Mouse (Mus musculus) kidney, adult 8-10 months (tissue): ENCODE data around the gene Dcst1.

Experiments
- DNase-seq, 2 experiments: peaks; one replicate each; pipeline ENCODE4 v3.0.0; 2022

Dcst1 gene

DNA sequence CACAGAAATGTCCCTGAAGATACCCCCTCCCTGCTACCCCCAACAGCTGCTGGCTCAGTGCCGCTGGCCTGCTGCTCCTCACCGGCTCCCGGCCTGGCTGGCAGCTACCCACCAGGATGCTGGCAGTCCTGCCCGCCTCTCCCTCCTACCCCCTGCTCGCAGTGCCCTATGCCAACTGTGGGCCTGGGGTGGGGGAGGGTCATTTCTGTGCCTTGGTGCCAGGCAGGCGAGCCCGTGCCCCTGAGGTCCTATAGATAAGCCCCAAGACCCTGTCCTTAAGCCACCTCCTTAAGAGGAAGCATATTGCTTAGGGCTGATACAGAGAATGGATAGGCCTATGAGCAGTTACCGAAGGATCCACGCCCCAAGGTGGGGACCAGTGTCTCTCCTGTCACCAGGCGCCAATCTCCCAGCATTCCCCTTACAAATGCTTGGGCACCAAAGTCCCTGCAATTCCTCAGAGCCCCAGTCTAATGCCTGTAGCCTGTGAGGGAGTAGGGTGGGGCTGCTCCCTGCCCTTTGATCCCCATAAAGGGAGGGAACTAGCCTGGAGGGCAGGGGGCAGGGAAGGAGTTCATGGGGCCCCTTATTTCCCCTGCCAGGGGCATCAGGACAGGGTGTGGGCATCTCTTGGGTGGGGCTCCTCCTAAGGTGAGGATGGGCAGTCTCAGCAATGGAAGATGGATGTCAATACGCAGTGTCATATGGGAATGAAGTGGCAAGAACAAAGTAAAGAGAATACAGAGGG is 23.3 kb upstream of the Dcst1 start:
- DNase-seq = peak in 1 of 2 experiments; percentile 62

DNA sequence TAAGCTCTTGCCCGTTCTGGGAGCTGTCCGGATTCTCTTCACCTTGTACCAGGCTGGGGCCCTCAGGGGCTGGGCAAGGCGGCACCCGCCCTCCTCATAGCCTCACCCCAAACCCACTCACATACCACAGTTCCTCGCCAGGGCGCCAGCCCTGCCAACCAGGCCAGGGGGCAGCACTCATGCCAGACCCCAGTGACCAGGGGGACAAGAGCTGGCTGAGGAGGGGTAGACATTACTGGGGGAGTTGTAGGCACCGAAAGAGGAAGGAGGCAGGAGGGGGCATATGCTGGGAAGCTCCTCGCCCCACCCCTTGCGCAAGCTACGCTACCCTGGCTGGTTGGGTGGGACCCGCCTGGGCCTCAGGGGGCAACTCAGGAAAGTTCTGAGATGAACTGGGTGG is 22.6 kb upstream of the Dcst1 start:
- DNase-seq = no peak

DNA sequence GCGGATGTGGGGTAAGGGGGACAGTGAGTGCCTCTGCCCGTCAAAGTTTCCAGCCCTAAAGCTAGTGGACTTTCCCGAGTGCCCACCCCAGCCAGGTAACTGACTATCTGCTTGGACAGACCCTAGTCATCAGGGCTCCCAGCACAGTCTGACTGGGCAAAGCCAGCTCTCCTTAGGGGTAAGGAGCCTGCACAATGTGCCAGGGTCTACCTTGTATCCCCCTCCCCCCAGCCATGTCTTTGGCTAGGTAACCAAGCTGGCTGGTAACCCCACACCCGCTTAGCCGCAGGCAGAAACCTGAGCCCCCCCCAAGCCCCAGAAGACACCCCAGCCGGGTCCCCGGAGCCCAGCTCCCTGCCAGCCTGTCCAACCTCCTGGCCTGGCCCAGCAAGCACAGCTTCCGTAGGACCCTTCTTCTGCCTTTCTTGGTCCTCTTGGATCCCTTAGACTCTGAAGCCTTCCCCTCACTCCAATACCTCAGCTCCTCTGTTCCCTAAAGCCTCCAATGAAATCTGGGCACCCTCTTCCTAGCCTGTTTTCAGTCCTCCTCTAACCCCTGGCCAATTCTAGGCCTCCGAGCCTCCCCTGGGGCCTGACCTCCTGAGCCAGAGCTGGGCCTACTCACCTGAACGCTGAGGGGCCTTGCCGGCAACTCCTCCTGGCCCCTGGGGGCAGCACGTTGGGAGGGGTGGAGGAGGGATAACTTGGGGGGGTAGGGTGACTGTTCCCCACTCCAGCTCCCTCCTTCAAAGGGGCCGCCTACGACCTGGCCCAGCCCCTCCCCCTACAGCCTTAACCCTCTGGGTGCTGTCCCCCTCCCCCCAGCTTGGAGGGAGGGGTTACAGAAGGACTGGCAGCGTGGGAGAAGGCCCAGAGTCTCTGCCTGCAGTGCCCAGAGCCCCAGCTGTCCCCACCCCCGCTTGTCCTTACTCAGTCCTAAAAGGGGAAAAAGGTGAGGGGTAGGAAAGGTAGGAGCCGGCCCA is 21.7 kb upstream of the Dcst1 start:
- DNase-seq = no peak

DNA sequence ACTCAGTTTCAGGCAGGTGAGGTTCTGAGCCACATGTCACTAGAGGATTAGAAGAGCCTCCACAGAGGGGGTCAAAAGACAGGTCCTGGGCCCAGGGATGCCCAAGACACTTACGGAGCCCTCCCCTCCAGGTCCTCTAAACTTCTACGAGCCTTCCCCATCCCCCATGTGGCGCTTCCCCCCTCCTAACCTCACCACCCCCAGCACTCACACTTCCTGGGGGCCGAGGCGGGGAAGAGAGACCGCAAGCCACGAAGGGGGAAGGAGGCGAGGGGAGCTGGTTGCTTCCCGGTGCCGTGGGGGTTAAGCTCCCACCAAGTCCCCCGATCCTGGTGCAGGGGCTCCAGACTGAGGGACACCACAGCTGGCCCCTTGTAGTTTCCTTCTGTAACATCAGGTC is 20.4 kb upstream of the Dcst1 start:
- no peak for DNase-seq

DNA sequence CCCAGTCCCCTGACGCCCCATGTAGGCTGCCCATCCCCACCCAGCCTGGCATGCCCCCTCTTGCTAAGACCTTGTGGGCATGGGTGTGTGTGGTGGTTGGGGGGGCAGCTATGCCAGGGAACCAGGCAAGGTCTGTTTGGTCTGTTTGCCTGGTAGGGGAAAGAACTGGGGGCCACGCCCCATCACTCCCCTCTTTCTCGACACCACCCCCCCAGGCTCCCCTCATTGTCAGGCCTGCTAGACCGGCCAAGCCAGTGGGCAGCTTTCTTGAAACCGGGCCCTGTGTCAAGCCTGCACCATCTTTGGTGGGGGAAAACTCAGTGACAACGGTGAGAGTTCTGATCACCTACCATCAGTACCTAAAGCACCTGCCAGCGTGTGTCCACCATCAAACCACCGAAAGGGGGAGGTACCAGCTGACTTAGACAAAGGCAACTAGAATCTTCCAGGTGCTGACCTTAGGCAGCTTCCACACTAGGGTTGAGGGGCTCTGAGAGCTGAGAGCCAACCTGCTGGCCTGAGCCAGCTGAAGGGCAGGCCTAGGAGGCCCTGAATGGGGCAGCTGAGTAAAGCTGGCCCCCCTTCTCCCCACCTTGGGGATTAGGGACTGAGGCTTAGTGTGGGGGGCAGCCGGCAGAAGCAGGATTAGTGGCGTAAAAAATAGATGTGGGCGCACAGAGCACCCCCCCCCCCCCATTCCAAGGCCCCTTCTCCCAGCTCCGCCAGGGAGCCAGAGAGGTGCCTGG is 19.5 kb upstream of the Dcst1 start:
- DNase-seq = no peak

DNA sequence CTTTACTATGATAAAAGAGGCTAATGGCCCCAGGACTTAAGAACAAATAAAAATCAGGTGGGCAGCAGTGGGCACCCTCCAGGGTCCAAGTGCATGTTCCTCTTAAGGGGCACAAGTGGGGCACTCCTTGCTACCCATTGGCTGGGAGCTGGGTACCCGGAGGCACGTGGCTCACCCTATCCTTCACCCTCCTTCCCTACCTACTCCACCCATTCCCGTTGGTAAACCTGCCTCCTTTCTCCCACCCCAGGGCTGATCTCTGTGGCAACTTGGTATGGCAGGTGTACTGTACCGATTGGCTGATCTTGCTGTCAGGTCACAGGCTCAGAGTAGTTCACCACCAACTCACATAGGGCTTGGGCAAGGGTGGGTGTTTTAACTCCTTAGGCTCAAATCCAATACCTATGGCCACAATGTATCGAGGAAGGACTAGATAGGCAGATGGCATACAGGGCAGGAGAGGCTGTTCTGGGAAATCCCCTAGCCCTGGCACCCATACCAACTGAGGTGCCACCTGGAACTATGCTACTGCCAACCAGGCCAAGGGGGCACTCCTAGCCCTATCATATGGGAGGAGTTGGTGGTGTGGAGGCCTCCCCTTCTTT is 18.7 kb upstream of the Dcst1 start:
- DNase-seq = no peak

DNA sequence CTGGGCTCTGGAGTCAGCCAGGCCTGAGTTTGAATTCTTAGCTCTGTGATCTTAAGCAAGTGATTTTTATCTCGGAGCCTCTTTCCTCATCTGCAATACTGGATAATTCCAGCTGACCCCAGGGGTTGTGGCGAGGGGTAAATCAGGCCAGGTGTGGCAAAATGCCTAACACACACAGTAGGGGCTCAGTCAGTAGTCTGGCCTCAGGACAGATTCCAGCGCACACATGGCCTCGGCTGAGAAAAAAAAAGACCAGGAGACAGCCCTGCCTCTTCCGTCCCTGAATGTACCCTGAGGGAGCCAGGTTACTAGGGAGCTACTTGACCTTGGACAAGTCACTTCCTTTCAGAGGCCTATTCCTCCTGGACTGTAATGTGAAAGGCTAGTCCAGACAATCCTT is 17.9 kb upstream of the Dcst1 start:
- no peak for DNase-seq

DNA sequence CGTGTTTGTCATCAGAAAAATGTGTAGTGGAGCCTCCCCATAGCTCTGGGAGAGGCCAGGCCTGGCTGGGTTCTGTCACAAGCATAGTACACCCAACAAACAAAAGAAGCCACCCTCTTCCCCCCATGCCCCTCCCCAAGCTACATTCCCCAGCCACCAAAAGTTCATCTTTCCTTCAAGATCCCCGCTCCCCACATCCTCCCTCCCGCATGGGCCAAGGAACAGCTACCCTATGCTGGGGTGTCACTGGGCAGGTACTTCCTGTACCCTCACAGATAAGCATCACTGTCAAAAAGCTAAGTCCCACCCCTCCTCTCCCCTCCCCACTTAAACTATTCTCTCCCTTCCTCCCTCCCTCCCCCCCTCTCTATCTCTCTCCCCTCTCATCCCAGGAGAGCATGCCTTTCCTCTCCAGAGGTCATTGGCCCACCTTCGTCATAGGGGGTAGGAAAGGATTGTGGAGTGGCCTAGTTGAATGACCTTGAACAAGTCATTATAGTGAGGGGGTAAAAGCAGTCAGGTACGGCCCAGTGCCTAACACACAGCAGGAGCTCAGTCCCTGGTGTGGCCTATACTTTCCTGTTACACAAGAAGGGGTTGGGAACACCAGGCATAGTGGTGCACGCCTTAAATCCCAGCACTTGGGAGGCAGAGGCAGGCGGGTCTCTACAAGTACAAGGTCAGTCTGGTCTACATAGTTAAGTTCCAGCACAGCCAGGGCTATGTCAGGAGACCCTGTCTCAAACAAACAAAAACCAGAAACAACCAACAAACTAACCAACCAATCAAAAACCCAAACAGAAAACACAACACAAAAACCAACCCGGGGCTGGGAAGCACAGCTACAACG is 17.2 kb upstream of the Dcst1 start:
- no peak for DNase-seq

DNA sequence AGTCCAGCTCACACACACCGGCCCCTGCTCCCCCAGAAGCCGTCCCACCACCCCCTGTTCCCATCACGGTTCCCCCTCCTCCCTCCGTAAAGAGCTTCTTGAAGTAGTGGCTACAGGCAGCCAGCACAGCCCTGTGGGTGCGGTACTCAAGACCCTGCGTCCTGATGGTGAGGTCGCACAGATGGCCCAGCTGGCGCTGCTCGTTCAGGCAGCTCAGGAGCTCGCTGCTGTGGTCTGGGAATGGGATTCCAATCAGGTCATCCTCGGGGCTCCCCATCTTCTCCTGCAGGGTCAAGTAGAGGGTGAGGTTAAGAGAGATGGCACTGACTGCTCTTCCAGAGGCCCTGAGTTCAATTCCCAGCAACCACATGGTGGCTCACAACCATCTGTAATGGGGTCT is 16.2 kb upstream of the Dcst1 start:
- no peak for DNase-seq

DNA sequence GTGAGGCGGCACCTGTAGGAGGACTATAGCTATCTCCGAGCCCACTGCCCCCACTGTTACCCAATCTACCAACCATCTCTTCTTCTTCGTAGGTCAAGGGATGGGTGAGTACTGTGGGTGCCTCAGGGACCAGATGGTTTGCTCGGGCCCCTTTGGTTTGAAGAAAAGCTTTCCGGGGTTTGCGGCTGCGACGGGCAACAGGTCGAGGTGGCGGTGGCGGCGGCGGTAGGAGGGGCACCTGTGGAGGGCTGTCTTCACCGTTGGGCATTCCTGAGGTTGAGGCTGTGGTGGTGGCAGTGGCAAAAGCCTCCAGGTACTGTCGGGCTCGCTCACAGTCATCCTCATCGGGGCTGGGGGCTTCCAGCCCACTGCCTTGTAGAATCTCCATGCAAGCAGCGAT is 15.7 kb upstream of the Dcst1 start:
- DNase-seq = no peak

DNA sequence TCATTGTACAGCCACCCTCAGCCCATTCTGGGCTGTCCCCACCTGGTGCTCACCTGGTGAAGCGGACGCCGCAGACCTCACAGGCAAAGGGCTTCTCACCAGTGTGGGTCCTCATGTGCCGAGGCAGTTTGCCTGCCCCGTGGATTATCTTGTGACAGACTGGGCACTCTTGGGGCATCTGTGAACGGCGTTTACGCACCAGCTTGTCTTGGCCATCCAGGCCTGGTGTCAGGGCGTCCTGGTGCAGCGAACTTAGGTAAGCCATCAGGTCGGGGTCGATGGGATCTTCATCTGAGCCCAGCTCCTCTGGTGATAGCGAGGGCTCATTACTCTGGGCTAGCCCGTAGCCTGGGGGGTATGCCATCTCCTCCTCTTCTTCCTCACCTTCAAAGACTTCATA is 15.2 kb upstream of the Dcst1 start:
- DNase-seq = no peak

DNA sequence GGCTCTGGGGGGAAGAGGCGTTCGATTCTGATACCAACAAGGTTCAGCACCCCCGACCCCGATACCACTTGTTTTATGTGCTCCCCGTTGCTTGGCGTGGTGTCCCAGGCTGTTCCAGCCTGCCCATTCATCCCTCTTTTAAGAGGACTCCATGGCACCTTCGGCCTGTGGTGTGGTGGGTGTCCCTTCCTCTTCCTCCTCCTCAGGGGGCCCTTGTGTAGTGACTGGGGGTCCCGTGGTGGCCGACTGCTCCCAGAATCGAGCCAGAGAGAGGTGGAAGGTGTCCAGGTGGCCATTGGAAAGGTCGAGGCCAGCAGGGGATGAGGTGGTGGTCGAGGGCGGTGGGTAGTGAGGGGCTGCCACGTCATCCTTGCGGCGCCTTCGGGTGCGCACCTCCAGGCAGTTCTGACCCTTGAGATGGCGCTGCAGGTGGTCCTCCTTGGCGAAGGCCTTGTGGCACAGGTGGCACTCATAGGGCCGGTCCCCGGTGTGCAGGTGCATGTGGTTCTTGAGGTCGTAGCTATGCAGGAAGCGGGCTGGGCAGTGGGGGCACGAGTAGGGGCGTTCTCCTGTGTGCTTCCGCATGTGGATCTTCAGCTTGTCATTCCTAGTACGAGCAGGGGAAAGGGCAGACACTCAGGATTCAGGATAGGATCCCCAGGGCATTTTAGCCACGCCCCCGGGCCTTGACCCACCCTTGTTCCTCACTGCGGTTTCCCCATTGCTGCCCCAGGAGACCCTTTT is 14.5 kb upstream of the Dcst1 start:
- DNase-seq = no peak

DNA sequence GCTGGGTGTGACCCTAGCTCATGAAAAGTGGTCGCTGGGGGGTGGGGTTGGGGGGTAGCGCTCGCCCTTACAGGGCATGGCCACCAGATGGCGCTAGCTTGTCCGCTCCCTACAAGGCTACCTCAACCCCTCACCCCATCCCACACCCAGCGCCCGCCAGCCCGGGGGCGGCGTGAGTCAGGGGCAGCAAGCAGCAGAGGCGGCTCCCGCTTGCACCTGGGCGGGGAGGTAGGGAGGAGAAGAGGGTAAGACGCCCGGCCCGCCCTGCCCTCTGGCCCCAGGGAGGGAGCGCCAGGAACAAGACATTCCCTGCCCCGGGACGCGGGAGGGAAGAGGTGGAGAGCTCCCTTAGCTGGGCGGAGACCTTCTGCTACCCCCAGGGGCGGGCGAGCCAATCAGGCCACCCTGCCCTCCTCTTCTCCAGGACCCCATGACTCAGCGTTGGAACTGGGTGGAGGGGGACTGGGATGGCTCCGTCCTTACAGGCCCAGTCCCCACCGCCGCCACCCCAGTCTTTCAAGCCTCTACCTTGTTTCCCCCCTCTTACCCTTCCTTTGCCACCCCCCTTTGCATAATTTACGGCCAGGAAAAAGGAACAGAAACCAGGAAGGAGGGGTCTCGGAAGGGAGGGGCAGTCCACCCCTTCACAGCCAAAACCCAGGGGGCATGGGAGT is 13.5 kb upstream of the Dcst1 start:
- peak in 1 of 2 experiments; percentile 69 for DNase-seq

DNA sequence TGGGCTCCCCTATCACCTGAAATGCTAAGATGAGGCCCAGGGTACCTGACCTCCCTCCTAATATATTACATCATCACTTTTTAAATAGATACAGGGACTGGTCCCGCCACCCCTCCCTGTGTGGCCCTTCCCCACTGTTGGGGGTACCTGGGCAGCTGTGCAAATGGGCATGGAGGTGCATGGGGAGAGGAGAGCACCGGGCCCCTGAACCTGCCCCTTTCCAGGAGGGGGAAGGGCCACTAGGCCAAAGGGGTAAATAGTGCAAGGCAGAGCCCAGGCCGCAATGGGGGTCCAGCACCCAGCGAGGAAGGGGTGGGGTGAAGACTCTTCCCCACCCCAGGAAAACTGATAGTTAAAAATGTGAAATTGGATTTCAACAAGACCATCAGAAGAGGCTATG is 12.8 kb upstream of the Dcst1 start:
- DNase-seq = no peak

DNA sequence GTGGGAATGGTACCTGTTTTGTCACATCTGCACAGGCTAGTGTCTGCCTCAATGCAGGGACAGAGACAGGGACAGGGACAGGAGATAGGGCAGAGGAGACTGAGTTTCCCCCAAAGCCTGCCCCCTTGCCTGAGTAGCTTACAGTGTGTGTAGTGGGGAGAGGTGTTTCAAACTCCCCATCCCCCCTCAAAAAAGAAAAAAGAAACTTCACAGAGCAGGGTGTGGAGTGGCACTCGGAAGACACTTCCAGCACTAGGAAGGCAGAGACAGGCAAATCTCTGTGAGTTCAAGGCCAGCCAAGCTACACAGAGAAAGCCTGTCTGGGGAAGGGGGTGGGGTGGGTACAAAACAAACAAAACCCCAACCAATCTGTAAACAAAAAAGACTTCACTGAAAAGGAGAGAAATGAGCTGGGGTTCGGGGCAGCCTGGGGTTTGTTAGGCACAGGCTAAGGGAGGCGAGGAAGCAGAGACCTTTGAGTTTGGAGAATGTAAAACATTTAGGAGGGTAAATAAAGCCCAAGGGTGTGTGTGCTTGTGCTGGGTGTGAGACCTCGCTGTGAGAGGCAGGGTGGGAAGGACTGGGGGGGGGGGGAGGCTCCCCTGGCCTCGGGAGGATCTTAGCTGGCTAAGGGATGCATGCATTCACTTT is 8.7 kb upstream of the Dcst1 start:
- DNase-seq = no peak

DNA sequence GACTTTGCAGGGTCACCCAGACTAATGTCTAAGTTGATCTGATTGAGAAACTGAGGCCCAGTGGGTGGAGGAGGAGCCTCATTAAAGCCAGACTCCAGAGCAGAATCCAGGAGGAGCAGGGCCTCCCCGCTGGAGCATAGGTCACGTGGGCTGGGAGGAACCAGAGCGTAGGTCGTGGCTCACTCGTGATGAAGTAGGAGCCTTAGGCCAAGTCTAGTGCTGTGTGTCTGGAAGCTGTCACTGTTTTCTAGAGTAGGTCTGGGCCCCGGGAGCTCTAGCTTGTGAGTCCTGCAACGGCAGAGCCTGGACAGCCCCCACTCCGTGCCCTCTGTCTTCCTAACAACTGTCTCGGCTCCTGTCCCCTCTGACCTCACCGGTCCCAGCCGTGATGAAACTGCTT is 2.3 kb upstream of the Dcst1 start:
- DNase-seq = no peak

DNA sequence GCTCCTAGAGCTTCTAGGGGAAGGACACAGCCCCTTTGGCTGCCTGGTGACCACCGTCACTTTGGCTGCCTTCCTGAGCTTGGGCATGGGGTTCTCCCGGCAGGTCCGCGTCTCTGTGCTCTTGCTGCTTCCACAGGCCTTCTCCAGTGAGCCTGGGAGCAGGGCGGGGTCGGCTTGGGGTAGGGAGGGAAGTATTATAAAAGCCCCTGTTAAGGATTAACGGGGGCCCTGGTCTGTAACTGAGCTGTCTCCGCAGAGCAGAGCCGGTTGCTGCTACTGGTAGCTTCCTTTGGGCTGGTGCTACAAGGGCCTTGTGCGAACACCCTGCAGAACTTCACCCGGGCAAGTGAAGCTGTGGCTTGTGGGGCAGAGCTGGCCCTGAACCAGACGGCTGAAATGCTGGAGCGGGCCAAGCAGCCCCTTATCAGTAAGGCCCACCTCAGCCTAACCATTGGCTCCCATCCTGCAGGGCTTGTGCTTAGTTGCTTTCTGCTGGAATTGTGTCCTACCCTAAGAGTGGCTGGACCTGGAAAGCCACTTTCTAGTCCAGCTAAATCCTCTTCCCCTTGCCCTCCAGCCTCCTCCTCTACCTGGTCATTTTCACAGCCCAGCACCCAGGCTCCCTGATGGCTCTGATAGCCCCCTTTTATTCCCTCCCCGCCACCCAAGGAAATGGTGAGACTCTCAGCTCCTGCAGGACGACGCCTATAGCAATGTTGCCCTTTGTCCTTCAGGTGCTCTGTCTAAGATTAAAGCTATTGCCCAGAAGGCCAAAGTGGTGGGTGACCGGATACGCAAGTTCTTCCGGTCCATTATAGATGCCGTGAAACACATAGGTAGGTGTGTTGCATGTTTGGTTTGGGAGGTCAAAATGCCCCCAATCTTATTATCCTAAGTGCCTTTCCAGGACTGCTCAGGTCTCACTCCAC is 697 bp upstream of the Dcst1 start:
- no peak for DNase-seq

DNA sequence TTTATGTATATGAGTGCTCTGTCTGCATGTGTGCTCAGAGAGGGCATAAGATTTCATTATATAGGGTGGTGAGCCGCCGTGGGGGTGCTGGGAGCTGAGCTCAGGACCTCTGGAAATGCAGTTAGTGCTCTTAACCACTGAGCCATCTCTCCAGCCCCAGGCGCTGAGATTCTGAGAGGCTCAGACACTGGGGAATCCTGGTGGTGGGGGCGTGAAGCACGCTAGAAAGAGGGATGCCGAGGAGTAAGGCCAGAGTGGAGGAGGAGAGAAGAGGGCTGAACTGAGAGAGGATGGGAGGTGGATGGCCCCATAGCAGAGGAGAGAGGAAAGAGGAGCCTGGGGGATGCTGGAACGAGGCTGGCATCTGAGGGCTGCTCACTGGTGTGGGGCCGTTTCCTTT is 422 bp downstream of the Dcst1 start:
- no peak for DNase-seq

DNA sequence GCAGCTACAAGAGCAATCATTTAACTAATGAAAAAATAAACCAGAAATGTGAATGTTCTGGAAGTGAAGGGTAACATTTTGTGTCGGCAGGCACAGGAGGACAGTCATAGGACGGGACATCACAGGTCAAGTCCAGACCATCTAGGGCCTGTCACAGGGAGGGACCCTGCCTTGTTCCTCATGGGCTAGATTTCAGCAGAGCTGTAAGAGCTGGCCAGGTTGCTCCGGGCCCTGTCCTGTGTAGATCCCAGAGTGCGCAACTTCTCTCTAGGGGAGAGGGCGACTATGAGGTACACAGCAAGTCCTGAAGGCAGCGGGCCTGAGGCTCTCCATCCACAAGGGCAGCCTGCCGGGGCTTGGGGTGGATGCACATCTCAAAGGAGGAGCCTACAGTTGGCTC is 3.4 kb downstream of the Dcst1 start, which contains the start of gene Dcst2:
Dcst2 (plus strand) TSS at position 301 of the 400 bp plus-strand sequence.
- DNase-seq = no peak
